Mouse (Mus musculus) B cell, adult 2 months (primary cell): ENCODE results near the gene Itpkc.
A peak's percentile ranks its signal among the peaks of the same experiment; 100 is the strongest.

Experiments
- DNase-seq, 2 experiments: peaks; one replicate each; pipeline ENCODE4 v3.0.0; 2022

The Itpkc gene

GRCm38 (mm10) chr7:27162780-27163449, 65.5 kb downstream of the Itpkc start:
- no peak for DNase-seq

DNA sequence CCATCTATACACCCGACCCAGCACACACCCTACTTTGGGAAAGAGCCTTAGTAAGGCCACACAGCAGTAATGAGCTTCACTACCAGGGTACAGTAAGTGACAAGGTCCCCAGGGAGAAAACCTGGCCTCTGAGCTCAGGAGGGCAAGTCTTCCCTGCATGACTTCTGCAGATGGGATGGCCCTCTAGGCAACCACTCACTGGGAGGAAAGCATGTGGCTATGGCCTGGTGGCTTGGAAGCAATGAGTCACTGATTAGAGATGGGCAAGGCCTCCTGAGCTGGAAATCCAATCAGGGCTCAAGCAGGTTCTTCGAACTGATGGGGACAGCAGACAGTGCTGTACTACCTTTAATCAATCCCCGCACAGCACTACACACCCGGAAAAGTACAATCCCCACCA, 66.7 kb downstream of the Itpkc start:
- no peak for DNase-seq

- no peak for DNase-seq
Observed at GRCm38 (mm10) chr7:27160921-27161320, 67.5 kb downstream of the Itpkc start.

- peak; percentile 94 to 95 for DNase-seq
Observed at GRCm38 (mm10) chr7:27159882-27160281, 68.6 kb downstream of the Itpkc start.

DNA sequence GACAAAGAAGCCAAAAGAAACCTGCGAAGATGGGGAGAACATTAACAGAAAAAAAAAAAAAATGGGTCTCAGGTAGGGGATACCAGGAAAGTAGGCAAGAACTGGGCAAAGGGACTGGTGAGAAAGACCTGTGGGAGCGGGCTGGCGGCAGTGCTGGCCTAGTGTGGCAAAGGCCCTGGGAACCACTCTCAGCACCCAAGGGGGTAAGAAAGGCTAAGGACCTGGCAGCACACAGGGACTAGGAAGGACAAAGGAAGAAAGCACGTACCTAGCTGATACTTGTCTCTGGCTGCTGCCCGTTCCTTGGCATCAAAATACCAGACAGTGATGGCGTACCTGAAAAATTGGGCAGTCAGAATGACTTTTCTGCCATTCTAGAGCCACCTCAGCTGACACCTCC, 69.2 kb downstream of the Itpkc start:
- DNase-seq, result no peak

- no peak for DNase-seq
Observed at GRCm38 (mm10) chr7:27158171-27158570, 70.3 kb downstream of the Itpkc start.
